Mouse (Mus musculus): Measurements from ENCODE around the gene Plekha6.
A peak's percentile ranks its signal among the peaks of the same experiment; 100 is the strongest.
"Not testable (repeated sequence)": the region's sequence is repeated elsewhere in the genome, so short reads cannot be mapped to it uniquely, and the experiment has no call there.

The Plekha6 gene

DNA sequence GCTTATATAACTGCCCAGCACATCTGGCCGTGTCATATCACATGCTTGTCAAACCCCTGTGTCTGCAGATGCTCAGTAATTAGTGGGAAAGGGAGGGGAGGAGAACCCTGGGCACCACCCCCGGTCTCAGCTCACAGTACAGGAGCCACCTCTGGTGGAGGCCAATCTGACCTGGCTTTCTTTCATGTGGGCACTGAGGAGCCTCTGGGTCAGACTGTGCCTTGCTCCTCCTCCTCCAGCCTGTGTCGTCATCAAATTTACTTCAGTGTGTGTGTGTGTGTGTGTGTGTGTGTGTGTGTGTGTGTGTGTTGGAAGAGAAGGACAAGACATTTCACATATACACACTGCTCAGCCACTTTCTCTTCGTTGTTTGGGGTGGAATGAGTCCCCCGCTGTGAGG, 159.3 kb downstream of the Plekha6 start:
- peak; percentile 35 for DNase-seq (ENCODE audit: low spot score)

GRCm38 (mm10) chr1:133325951-133326350, 161.9 kb downstream of the Plekha6 start:
- DNase-seq (ENCODE audit: low spot score): no peak

GRCm38 (mm10) chr1:133327094-133327493, 163.1 kb downstream of the Plekha6 start:
- DNase-seq (ENCODE audit: low spot score): no peak

- DNase-seq (ENCODE audit: low spot score): no peak
Observed at GRCm38 (mm10) chr1:133328299-133328795, 164.3 kb downstream of the Plekha6 start.

GRCm38 (mm10) chr1:133328896-133329637, 165.1 kb downstream of the Plekha6 start:
- peak; percentile 43 for DNase-seq (ENCODE audit: low spot score)

- DNase-seq (ENCODE audit: low spot score): no peak
Observed at GRCm38 (mm10) chr1:133329638-133329964, 165.6 kb downstream of the Plekha6 start.

- no peak for DNase-seq (ENCODE audit: low spot score)
Observed at GRCm38 (mm10) chr1:133331142-133331541, 167.1 kb downstream of the Plekha6 start.

DNA sequence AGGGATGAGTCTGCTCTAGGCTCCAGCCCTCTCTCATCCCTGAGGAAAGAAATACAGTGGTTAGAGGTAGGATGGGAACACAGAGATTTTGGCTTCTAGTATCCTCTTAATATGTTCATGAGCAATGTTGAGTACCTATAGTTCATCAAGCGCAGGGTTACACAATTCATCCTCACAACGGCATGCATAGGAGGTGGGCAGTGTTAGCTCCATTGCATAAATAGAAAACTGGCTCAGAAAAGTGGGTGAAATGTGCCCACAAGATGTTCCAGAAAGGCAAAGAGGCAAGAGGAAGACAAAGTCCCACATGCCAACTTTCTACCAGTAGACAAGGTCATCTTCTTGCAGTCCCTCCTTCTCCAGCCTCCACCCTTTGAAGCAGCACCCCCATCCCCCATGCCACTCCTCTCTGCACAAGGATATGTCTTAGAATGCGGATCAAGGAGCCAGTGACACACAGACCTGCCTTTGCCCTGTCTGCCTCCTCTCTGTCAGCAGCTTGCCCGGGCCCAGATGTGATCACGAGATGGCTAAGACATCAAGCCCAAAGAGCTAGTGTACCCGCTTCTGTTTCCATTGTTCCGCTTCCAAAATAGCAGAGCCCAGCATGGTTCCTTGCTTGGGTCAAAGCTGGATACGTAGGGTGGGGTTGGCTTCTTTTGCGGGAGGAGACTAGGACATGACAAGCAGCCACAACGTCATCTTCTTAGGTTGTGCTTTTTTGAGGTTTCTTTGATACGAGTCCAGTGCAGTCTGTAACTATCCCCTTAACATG, 168.8 kb downstream of the Plekha6 start:
- no peak for DNase-seq (ENCODE audit: low spot score)

DNA sequence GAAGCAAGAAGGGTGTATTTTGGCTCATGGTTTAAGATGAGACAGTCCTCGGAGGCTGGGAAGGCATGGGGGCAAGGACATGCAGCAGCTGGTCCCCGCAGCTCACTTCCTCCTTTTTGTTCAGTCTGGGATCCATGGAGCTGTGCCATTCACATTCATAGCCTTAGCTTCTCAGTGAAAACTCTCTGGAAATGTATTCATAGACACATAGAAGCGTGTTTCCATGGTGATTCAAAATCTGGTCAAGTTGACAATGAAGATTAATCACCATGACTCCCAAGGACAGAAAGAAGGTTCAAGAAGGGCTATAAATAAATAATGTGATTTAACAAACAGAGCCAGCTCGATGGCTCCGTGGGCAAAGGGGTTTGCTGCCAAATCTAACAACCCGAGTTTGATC, 169.9 kb downstream of the Plekha6 start:
- DNase-seq (ENCODE audit: low spot score): no peak

DNA sequence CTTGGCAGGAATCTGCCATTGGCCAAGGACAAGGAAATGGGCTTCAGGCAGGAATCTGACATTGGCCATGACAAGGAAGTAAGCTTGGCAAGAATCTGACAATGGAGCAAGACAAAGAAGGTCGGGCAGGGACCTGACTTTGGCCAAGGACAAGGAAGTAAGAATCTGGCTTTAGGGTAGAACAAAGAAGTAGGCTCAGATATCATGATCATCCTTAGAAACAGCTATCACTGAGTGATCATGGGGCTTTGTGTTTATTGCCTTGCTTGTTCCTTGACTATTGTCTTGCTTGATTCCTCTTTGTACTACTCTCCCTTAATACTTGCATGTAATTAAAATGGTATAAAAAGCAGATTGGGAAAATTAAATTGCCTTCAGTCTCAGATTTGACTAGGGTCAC, 176.4 kb downstream of the Plekha6 start:
- not testable (repeated sequence) for DNase-seq (ENCODE audit: low spot score)

DNA sequence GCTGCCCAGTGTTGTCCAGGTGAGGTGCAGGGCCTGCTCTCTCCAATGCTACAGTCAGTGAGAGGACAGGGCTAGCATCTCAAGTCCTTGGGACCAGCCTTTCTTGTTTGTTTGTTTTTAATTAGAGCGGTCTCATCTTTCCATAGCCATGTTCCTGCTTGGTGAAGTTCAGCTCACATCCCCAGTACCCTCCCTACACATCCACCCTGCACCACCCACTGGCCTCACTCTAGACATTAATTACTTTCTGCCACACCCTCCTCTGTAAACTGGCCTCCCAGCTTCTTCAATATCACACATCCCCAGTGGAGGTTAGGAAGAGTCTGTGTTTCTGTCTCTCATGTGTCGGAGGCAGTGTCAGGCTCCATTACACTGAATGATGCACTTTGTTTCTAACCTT, 180.3 kb downstream of the Plekha6 start:
- no peak for DNase-seq (ENCODE audit: low spot score)

GRCm38 (mm10) chr1:133346531-133346930, 182.5 kb downstream of the Plekha6 start:
- no peak for DNase-seq (ENCODE audit: low spot score)

DNA sequence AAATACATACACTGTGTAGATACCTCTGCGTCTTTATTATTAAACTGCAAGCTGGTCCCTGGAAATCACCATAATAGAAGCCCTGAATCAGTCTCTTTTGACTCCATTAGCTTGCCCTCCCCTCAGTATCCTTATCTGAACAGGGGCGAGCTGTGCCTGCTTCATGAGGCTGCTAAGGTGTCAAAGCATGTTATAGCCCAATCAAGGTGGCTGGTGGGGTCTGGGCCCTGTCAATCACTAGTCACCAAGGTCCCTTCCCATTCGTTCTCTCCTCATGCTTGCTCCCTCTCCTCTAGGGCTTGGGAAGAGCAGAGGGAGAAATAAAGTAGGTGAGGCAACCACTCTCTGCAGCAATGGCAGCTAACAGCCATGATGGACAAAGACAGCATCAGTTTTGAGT, 183.2 kb downstream of the Plekha6 start:
- no peak for DNase-seq (ENCODE audit: low spot score)

DNA sequence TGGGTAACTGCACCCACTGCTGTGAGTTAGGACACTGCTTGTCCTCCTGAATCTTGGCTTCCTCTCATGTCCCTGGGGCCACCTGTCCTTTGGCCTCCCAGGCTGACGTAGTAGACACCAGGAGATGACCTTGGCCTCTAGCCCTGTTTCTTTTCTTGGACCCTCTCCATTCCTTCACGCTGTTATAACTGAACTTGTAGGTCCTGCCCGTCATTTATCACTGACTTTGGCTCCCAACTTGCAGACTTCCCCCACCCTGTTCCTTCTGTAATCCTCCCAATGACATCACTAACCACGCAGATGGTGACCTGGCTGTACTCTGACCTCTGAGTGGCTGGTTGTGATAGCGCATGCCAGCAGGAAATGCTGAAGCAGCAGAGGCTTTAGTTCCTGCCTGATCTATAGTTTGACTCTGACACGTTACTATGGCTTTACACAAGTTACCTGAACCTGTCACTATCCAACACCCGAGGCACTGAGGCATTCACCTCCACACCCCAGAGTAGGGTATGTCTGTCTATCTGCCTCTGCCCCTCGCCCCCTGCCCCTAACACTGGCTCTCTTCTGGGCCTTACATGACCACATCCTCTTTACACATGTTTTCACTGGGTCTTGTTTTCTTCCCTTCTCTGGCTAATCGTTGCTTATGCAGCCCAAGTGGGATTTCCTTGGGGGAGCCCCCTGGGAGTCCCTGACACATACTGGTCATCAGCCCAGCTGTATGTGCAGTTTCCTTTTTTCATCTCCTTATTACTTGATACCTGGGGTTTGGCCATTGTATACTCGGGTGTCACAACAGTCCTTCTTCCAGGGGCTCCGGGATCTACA, 183.9 kb downstream of the Plekha6 start:
- no peak for DNase-seq (ENCODE audit: low spot score)

- DNase-seq (ENCODE audit: low spot score): no peak
Observed at GRCm38 (mm10) chr1:133350210-133350609, 186.2 kb downstream of the Plekha6 start, which contains the start of gene Ren1. Gene Ren1, plus strand, starts transcription at chr1:133350510.

DNA sequence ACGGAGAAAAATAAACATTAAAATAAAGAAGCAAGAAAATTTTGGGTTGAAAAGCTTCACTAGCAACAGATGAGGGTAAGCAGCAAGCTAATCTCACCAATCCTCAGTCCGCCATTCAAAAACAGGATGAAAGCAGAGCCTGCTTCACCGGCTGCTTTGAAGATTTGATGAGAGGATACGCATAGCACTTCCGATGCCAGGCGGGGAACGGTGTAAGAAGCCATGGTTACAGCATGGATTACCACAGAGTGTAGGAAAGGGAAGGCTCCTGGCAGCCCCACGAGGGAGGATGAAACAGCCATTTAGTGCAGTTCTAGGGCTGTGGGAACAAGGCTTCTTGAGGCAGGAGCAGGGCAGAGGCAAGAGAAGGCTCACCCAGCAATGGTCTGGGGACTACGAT, 187.8 kb downstream of the Plekha6 start:
- no peak for DNase-seq (ENCODE audit: low spot score)

All from ovary, postnatal 36 days (tissue).